Mouse (Mus musculus): Measurements from ENCODE around the gene Dennd2d.

The Dennd2d gene

DNA sequence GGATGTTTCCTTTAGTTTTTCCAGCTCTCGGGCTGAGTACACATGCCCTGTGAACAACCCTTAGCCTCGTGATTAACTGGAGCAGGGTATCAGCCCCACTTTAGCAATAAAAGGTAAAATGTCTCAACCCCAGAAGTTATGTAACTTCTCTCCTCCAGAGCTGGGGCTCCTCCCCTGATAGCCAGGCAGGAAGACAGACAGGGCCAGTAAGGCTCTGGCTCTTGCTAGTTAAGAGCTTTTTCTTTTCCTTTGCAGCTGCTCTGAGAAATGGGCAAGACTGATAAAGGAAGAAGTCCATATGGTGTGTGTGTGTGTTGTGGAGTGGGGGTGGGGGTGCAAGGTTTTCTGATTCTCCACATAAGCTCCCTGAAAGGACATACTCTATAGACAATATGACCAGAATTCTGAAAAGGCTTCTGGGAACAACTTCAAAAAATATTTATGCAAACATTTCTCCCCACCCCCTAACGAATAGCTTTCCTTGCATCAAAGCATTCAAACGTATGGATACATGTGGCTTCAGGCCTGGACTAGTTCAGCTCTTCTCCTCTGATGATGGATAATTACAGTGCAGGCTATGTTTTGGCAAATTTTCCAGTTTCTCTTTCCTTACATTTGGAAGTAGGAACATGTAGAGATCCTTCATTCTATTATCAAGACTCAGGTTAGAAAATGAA lies 14.0 kb downstream of the Dennd2d start:
- DNase-seq, result no peak

DNA sequence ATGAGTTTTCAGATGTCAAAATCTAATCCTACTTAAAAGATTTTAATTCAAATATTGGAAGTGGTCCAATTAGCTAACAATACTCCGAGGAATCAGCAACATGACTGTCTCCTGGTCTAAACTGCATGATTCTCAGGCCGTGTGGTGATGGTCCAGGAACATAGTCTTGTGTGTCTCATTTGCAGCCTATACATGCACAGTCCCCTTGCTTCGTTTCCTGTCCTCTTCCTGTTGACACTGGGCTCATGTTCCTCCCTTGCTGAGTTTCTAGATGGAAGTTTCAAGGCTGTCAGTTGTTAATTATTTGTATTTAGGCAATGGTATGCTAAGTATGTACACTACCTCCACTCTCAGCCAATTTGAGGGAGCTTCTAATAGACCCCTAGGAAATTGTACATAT lies 14.8 kb downstream of the Dennd2d start:
- no peak for DNase-seq

DNA sequence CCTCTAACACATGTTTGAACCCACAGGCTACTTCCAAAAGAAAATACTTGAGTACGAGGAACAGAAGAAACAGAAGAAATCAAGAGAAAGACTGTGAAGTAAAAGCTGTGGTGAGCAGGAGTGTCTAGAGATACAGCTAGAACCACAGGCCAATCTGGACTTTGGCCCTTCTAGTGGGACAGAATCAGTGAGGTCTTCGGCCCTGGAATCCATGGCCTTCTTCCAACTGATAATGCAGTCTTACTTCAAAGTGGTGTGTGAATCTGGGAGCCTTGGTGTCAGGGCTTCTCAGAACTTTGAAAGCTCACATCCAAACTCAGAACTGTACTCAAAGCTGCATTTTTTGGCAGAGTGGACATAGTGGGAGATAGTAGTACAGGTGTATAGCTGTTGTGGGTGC lies 18.3 kb downstream of the Dennd2d start:
- DNase-seq, result no peak

DNA sequence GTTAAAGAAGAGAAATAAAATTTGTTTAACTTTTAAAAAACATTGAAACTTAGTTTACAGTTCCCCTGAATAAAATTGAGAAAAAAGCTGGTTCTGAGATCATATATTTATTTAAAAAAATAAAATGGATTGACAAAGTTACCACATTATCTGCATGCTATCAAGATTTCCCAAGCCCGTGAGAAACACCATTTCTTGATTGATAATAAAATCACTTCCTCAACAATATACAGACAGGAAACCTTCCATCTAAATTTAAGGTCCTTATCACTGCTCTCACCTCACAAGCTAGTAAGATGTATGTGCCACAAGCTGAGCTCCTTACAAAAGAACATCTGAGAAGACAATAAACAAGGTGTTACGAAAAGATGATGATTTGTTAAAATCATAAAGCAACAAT lies 20.7 kb downstream of the Dennd2d start:
- no peak for DNase-seq

DNA sequence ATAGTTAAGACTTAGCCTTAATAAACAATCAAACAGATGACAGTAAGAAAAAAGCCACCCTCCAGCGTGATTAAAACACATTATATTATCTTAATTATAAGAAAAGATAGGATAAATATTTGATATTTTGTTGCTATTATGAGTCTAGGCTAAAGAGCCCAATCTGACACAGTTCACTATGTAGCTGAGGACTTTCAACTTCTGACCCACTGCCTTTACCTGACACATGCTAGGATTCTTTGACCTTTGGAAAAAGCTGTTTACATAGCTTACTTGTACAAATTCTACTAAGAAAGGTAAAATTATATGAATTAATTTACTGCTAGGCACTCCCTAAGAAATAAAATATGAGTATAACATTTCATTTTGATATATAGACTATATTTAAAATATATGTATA lies 28.5 kb downstream of the Dennd2d start:
- no peak for DNase-seq

DNA sequence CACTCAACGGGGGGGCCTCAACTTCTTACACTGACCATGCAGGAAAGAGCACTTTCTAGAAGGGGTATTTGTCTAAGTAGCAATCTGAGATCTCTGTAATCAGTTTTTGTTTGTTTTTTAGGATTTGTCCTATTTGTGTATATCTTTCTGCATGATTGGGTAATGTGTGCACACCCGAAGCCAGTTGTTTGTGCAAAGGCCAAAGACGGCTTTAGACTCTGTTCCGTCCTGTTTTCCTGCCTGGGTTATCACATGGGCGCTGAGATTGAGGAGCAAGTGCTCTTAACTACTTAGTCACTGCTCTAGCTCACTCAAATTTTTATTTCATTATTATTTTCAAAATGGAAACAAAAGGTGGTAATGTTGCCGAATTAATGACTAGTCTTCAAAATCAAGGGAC lies 32.8 kb downstream of the Dennd2d start:
- DNase-seq, result no peak

DNA sequence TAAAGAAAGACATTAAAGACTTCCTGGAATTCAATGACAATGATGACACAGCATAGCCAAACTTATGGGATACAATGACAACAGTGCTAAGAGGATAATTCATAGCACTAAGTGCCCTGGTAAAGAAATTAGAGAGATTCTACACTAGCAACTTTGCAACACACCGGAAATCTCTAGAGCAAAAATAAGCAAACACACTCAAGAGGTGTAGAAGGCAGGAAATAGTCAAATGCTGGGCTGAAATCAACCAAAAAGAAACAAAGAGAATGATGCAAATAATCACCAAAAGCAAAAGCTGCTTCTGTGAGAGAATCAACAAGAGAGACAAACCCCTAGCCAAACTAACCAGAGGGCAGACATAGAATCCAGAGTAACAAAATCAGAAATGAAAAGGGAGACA lies 40.5 kb downstream of the Dennd2d start:
- DNase-seq, result no peak

DNA sequence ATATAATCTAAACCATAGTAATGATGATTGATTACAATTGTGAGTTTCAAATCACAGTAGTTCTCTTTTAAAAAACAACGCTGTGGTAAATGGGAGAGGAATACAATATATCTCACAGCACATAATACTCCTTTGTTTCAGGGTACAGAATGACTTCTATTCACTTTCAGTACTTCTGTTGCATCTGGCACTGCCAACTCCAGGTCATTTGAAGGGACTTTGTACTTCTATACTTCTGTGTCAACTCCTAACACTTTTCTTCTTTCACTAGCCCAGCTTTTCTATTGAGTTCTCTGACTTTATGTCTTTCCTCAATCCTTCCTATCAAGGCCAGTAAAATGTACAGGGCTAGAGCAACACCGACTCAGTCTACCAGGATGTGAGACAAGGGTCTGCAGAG lies 44.2 kb downstream of the Dennd2d start:
- no peak for DNase-seq

DNA sequence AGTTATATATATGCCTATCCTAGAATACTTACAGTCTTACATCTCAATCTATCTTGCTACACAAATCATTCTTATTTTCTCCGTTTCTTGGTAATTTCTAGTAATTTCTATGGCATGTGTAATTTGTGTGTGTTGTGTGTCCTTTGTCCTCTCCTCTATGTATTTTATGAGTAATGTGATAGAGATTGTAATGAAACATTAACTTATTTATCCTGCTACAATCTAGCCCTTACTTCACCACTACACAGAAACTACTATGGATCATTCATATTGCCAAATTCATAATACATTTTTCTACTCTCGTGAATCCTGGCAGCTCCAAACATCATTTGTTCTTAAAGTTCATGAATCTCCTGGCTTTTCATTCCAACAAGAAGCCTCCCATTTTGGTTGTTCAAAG lies 45.8 kb downstream of the Dennd2d start:
- DNase-seq, result no peak

DNA sequence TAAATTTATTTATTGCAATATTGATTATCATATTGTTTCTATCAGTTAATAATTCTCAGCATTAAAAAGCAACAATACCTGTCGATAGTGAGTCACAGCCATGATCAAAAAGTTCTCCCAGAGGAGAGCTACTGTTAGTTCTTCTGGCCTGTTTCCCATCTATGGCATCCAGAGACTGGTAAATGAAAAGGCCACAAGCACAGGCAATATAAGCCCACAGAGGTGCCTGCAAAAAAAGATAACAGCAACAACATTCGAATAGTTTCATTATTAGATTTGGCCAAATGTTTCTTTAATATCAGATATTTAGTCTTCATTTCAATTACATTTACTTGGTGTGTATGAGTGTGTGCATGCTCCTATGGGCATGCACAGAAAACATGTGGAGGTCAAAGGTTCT lies 51.1 kb downstream of the Dennd2d start:
- DNase-seq, result no peak

DNA sequence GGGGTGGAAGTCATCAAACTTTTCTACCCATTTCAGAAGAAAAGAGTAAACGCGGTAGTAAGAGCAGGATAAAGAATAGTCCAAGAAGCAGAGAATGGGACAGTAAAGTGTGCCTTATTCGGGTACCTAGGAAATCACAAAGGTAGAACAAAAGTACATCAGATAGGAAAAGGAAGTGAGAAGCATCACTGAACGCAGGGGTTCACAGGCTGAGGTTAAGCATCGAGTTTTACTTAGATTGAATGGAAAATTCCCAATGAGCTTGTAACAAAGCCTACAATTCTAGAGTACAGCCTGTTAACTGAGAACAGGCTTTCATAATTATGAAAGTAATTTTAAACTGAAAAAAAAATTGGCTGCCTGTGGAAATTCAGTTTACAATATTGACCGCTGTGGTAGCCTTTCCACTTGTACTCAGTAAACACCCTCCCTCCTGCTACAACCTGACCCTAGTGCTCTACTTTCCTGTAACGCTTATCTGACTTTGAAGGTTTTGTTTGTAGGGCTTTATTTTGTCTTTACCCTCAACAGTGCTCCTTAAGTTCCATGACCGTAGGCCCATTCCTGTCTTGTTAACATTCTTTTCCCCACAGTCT lies 62.6 kb downstream of the Dennd2d start:
- no peak for DNase-seq

DNA sequence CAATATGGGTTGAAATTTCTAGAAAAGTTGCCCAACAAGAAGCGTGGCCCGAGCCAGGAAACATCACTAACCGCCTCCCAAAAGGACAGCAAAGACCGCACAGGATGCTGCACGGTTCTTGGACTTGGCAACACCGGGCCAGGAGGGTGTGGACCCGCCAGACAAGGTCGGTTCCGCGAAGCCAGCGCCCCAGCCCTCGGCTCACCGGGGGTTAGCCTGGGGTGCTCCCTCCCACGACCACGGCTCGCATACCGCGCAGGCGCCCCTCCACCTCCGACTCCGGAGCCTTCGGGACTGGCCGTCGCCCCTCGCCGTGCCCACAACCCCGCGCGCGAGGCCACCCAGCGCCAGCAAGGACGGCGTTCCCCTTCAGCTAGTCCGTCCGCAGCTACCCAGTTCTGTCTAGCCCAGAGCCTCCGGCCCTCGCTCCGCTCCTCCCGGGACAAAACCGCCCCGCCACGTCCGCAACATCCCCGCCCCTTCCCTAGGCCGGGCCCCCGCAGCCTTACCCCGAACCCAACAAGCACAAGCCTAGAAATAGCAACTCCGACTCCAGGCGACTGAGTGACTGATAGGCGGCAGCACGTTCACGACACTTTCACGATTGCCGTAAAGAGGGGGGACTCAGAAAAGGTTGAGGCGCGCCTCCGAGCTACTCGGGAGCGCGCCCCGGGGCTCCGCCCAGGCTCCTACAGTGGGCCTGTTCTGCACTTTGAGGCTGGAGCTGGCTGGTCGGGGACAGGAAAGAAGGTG lies 65.1 kb downstream of the Dennd2d start, which contains the start of the genes Dram2 and Cept1:
Dram2 (plus strand) TSS at position 628 of the 753 bp plus-strand sequence.
Cept1 (minus strand) TSS at position 632 of the 753 bp plus-strand sequence.
- peak; percentile 89 to 93 for DNase-seq

DNA sequence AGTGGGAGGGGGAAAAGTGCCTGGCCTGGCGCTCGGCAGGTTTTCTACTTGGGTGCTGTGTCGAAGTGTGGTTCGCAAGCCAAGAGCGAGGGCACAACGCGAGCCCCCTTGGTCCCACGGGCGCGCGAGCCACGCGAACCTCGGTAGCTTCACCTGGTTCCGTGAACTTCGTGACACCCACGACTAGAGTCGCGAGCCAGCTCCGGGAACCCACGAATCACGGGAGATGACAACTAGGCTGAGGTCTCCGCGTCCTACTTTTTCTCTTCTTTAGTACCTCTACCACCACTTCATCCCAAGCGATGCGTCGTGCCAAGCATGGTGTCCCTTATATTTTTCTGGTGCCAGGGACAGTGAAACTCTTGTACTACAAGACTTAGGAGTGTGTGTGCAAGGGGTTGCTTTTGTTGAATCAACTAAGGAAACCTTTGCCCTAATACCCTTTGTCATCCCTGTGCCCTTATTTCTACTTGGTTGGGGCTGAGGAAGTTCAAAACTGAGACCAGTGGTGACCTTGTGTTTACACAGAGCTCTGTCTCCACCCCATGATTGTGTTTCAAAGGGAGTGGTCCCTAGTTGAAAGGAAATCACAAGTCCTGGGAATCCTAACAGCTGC lies 65.8 kb downstream of the Dennd2d start:
- no peak for DNase-seq

DNA sequence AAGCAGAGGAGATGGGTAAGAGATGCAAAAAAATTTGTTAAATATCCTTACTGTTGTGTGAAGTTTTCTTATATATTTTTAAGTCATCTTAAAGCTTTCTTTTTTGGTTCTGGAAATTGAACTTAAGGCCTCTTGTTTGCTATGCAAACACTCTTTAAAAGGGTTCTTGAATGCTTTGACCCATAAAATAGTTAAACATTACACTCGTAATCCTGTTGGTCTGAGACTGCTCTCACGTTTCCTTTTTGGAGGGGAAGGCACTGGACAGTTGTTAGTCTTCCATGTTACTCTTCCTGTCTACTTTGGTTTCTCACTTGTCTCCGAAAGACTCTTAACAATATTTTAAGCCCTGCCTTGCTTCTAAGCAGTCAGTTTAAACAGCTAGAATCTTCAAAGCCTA lies 66.8 kb downstream of the Dennd2d start:
- no peak for DNase-seq
